Mouse (Mus musculus) CD4-positive naive resting alpha-beta T cell, adult 57 days (primary cell): ENCODE measurements around the gene Slco4c1. TPM values are rescaled to one million over a fixed set of nuclear protein-coding genes. Genes with fewer than 3 reads are reported as not detected.

Experiments used
- total RNA-seq: library from RNA; stranded (reverse); gene quantifications from one replicate; pipeline ENCODE4 v1.2.4, GENCODE M21; 2023

Gene Slco4c1
- not detected for total RNA-seq

GRCm38 (mm10) chr1:96871528-96872360 is at the start of gene Slco4c1:
Slco4c1 (minus strand) TSS chr1:96872171.

